8 mouse cellular contexts compared by ENCODE assay signal in genomic region chr6:54681746-54682428, GRCm38 (mm10). TPM values are rescaled to one million over a fixed set of nuclear protein-coding genes. Genes with fewer than 3 reads are reported as not detected.
DNase-seq lines count a peak whose midpoint lies in the region; ATAC-seq and TF ChIP-seq lines count a peak whose summit lies in the region.

No protein-coding gene starts in this region.

- no peaks in the 10 kb centered on the region for H3K36me3 ChIP-seq in forebrain, embryonic 16.5 days (ENCODE audit: control insufficient read depth, insufficient read depth)
- no peaks in the 10 kb centered on the region for H3K36me3 ChIP-seq in liver, embryonic 14.5 days (replicated peaks; ENCODE audit: control insufficient read depth, insufficient read depth, low read depth)
- no peaks in the 10 kb centered on the region for H3K36me3 ChIP-seq in stomach, embryonic 16.5 days (ENCODE audit: control insufficient read depth, insufficient read depth, low read length)

- peak overlapping the region; percentile 89 for H3K27ac ChIP-seq in forebrain, embryonic 16.5 days (ENCODE audit: low read length)
- no peak overlapping the region for H3K27ac ChIP-seq in liver, embryonic 14.5 days
- peak overlapping the region; percentile 64 for H3K27ac ChIP-seq in stomach, embryonic 16.5 days (ENCODE audit: low read length)

- ATAC-seq in forebrain, embryonic 16.5 days, result peak; percentile 65
- ATAC-seq in liver, embryonic 14.5 days (ENCODE audit: insufficient read depth), result peak; percentile 56
- peak; percentile 70 for ATAC-seq in stomach, embryonic 16.5 days (ENCODE audit: insufficient read depth, low FRiP score)

- no peak for TF ChIP-seq EP300 in liver, embryonic 14.5 days (IDR thresholded peaks at IDR 0.05; ENCODE audit: low read depth)

- peak overlapping the region; percentile 92 for H3K4me3 ChIP-seq in forebrain, embryonic 16.5 days (replicated peaks; ENCODE audit: low read length)
- peak overlapping the region; percentile 73 to 79 for H3K4me3 ChIP-seq in liver, embryonic 14.5 days (ENCODE audit: insufficient read depth in 1 of 2, low read depth in 2 of 2, low read length in 2 of 2)
- H3K4me3 ChIP-seq in stomach, embryonic 16.5 days (replicated peaks; ENCODE audit: low read length), result peak overlapping the region; percentile 80

- H3K9ac ChIP-seq in forebrain, embryonic 16.5 days (replicated peaks; ENCODE audit: low read depth, low read length), result peak overlapping the region; percentile 80
- H3K9ac ChIP-seq in liver, embryonic 14.5 days (replicated peaks), result peak overlapping the region; percentile 63
- peak overlapping the region; percentile 80 for H3K9ac ChIP-seq in stomach, embryonic 16.5 days (ENCODE audit: low read length)

- no peak for TF ChIP-seq CTCF in liver, embryonic 14.5 days (IDR thresholded peaks at IDR 0.05; ENCODE audit: low read depth)

- H3K4me1 ChIP-seq in forebrain, embryonic 16.5 days (replicated peaks; ENCODE audit: control insufficient read depth, insufficient read depth, low read length), result peaks cover 32% of the 10 kb centered on the region
- peaks cover 4 to 12% of the 10 kb centered on the region in 2 experiments; a peak in 3 of 4 replicates for H3K4me1 ChIP-seq in liver, embryonic 14.5 days (replicated peaks; ENCODE audit: control insufficient read depth in 2 of 2, insufficient read depth in 2 of 2, low read length in 1 of 2)
- peaks cover 9% of the 10 kb centered on the region for H3K4me1 ChIP-seq in stomach, embryonic 16.5 days (ENCODE audit: control insufficient read depth, insufficient read depth, low read length)

- DNase-seq in embryo, embryonic 10.5 days (ENCODE audit: low spot score), result peak; percentile 40
- no peak for DNase-seq in embryo, embryonic 9.5 days (ENCODE audit: extremely low spot score)
- DNase-seq in ovary, postnatal 10 days (ENCODE audit: low spot score), result peak; percentile 14
- no peak for DNase-seq in ovary, postnatal 36 days (ENCODE audit: low spot score)
- DNase-seq in liver, embryonic 14.5 days (ENCODE audit: low read depth in 3 of 3, low spot score in 3 of 3), result no peak
- no peak for DNase-seq in urinary bladder, adult 18-20 months (ENCODE audit: low spot score in 2 of 2)

- WGBS in forebrain, embryonic 16.5 days, result under 1% methylated on average over 60 of the region's 61 CpGs
- under 1% methylated on average over 61 of the region's 61 CpGs for WGBS in liver, embryonic 14.5 days (ENCODE audit: insufficient replicate concordance)
- under 1% methylated on average over 61 of the region's 61 CpGs for WGBS in stomach, embryonic 16.5 days

- H3K9me3 ChIP-seq in forebrain, embryonic 16.5 days (ENCODE audit: control insufficient read depth, low read length), result no peaks in the 10 kb centered on the region
- no peaks in the 10 kb centered on the region for H3K9me3 ChIP-seq in liver, embryonic 14.5 days (ENCODE audit: control insufficient read depth, low read length)
- H3K9me3 ChIP-seq in stomach, embryonic 16.5 days (replicated peaks; ENCODE audit: control insufficient read depth, low read length), result no peaks in the 10 kb centered on the region

- peak overlapping the region; percentile 68 for H3K4me2 ChIP-seq in forebrain, embryonic 16.5 days (ENCODE audit: low read length)
- peak overlapping the region; percentile 99 for H3K4me2 ChIP-seq in liver, embryonic 14.5 days (ENCODE audit: low read depth)
- H3K4me2 ChIP-seq in stomach, embryonic 16.5 days (ENCODE audit: low read depth, low read length), result peak overlapping the region; percentile 95

- 0 out of 2 replicates have a peak, but pooled peaks cover 4% of the 10 kb centered on the region for H3K27me3 ChIP-seq in forebrain, embryonic 16.5 days (replicated peaks; ENCODE audit: control insufficient read depth, insufficient read depth, low read length)
- H3K27me3 ChIP-seq in liver, embryonic 14.5 days (ENCODE audit: control insufficient read depth, insufficient read depth, low read length), result peaks cover 12% of the 10 kb centered on the region
- peaks cover 20% of the 10 kb centered on the region for H3K27me3 ChIP-seq in stomach, embryonic 16.5 days (ENCODE audit: control insufficient read depth, insufficient read depth, low read length)

RNA-seq across cellular contexts. Expression of gene Mturn, which starts 0.5 kb away (rescaled TPM):
- polyA plus RNA-seq in forebrain, embryonic 16.5 days (2015; fragmentation: Nextera tagmentation; extraction: Ambion mirVana), result 163 and 168 TPM in 2 replicates
- polyA plus RNA-seq in liver, embryonic 14.5 days (2012; rRNA removed), result 0.26 and 0.47 TPM in 2 replicates
- polyA plus RNA-seq in liver, embryonic 14.5 days (2014; fragmentation: Nextera tagmentation; extraction: Ambion mirVana), result 0.75 and 0.81 TPM in 2 replicates
- polyA plus RNA-seq in stomach, embryonic 16.5 days (2015; fragmentation: Nextera tagmentation; extraction: Ambion mirVana), result 9.5 and 10.1 TPM in 2 replicates

Comparison
In these comparisons a context has a peak if more than half of its experiments do, and no peak if none do; other contexts are left out.
1. DNase-seq: peak in embryo, embryonic 10.5 days (single experiment) and ovary, postnatal 10 days (single experiment); none in embryo, embryonic 9.5 days (single experiment), ovary, postnatal 36 days (single experiment), liver, embryonic 14.5 days (0 of 3) and urinary bladder, adult 18-20 months (0 of 2).
2. RNA of gene Mturn, which starts 0.5 kb away (polyA plus RNA-seq): 163 to 168 TPM in forebrain, embryonic 16.5 days; 9.5 to 10.1 TPM in stomach, embryonic 16.5 days and 0.26 to 0.81 TPM in liver, embryonic 14.5 days; every median in the first group is over 10 times any median in the second.
3. Peak in every context shown above with its lines, with median percentiles within 50 percentile points of each other: ATAC-seq, H3K4me2 ChIP-seq, H3K4me3 ChIP-seq and H3K9ac ChIP-seq.